Mouse (Mus musculus) hindbrain, embryonic 15.5 days (tissue): Measurements from ENCODE around the gene Atrnl1. TPM values are rescaled to one million over a fixed set of nuclear protein-coding genes. Genes with fewer than 3 reads are reported as not detected.
"Not testable (repeated sequence)": the region's sequence is repeated elsewhere in the genome, so short reads cannot be mapped to it uniquely, and the experiment has no call there.

Experiments used
- ATAC-seq: fragments of 200-750 bp; cut with Nextera tagmentation; 2 replicates; pipeline ENCODE4 v1.8.0; 2017; ENCODE audit warnings: low read depth, moderate number of reproducible peaks, moderate TSS enrichment; ENCODE audit not compliant: low FRiP score
- H3K27ac ChIP-seq: fragments of 300-500 bp; sonication (generic); replicated peaks from 2 replicates; pipeline ENCODE4 v1.5.1; 2015; ENCODE audit warnings: mild to moderate bottlenecking, inconsistent platforms
- H3K27me3 ChIP-seq: fragments of 300-500 bp; sonication (generic); 2 replicates; pipeline ENCODE4 v1.6.1; 2015; ENCODE audit warnings: control low read depth, inconsistent platforms
- H3K36me3 ChIP-seq: fragments of 300-500 bp; sonication (generic); 2 replicates; pipeline ENCODE4 v1.6.1; 2015; ENCODE audit warnings: control low read depth, inconsistent platforms
- H3K4me1 ChIP-seq: fragments of 300-500 bp; sonication (generic); replicated peaks from 2 replicates; pipeline ENCODE4 v1.6.1; 2015; ENCODE audit warnings: control low read depth, inconsistent platforms
- H3K4me2 ChIP-seq: fragments of 300-500 bp; sonication (generic); 2 replicates; pipeline ENCODE4 v1.6.1; 2015; ENCODE audit warnings: moderate library complexity, mild to moderate bottlenecking, inconsistent platforms
- H3K4me3 ChIP-seq: fragments of 300-500 bp; sonication (generic); 2 replicates; pipeline ENCODE4 v1.5.1; 2015; ENCODE audit warnings: mild to moderate bottlenecking, inconsistent platforms
- H3K9ac ChIP-seq: fragments of 300-500 bp; sonication (generic); 2 replicates; pipeline ENCODE4 v1.6.1; 2015; ENCODE audit warnings: inconsistent platforms
- H3K9me3 ChIP-seq: fragments of 300-500 bp; sonication (generic); 2 replicates; pipeline ENCODE4 v1.6.1; 2016; ENCODE audit warnings: control low read depth, inconsistent platforms
- WGBS: fragments of 180-500 bp; shearing (Covaris S2); methylation state at CpG from one replicate; pipeline ENCODE4 v1.1.7; 2015; 5-methylcytosine and 5-hydroxymethylcytosine counted together
- polyA plus RNA-seq: library from polyadenylated mRNA; unstranded; fragments of >200 nt; fragmentation: Nextera tagmentation; extraction: Ambion mirVana; gene quantifications from 2 replicates; pipeline ENCODE4 v1.2.1, GENCODE M21; 2015

The Atrnl1 gene
- polyA plus RNA-seq, 1 experiment from 2014 or later = 7.5 TPM

DNA sequence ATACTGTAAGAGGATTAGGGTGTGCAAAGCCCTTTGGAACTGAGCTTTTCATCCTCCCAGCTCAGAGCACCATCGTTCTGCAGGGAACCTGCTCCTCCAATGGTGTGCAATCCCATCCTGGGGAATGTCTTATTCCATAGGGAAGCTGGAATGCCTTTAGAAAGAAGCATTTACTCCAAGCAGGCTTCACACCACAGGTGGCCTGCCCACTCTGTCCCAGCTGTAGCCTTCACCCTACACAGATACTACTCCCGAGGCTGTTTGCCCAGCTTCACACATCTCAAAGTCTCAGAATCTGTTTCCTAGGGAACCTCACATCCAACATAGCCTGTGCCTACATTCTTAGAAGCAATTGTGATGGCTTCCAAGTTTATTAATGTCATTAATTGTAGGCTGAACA, 418.8 kb downstream of the Atrnl1 start:
- no peak for ATAC-seq
- Histone ChIP-seq H3K4me3 (no peak overlapping the region), H3K27me3 (no peaks in the 10 kb centered on the region), H3K9me3 (0 out of 2 replicates have a peak, but pooled peaks cover 3% of the 10 kb centered on the region), H3K27ac (no peak overlapping the region), H3K9ac (no peak overlapping the region), H3K4me2 (no peak overlapping the region), H3K36me3 (no peaks in the 10 kb centered on the region), H3K4me1 (no peaks in the 10 kb centered on the region)
- 61% methylated on average over 2 of the region's 2 CpGs for WGBS

DNA sequence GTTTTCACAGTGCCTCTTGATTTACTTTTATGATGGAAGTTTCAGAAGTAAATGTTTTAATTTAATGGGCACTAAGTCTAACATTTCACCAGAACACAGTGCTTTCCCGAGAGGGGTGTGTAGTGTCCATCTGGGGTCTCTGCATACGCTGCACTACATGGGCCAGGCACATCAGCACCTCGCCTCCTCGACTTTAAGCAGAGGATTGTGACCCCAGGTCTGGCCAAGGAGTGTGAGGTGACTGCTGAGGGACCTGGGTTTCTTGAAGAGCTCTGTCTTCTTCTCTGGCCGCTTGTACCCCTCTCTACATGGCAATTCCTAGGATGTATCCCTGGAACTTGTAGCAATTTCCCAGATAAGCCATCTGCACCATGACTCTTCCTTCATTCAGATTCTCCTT, 422.4 kb downstream of the Atrnl1 start:
- H3K27ac ChIP-seq = no peak overlapping the region
- no peaks in the 10 kb centered on the region for H3K4me1 ChIP-seq
- no peaks in the 10 kb centered on the region for H3K27me3 ChIP-seq
- WGBS = 95% methylated on average over 5 of the region's 5 CpGs
- ATAC-seq = no peak
- H3K4me3 ChIP-seq = no peak overlapping the region
- H3K4me2 ChIP-seq = no peak overlapping the region
- no peaks in the 10 kb centered on the region for H3K36me3 ChIP-seq
- H3K9ac ChIP-seq = no peak overlapping the region
- 0 out of 2 replicates have a peak, but pooled peaks cover 3% of the 10 kb centered on the region for H3K9me3 ChIP-seq

DNA sequence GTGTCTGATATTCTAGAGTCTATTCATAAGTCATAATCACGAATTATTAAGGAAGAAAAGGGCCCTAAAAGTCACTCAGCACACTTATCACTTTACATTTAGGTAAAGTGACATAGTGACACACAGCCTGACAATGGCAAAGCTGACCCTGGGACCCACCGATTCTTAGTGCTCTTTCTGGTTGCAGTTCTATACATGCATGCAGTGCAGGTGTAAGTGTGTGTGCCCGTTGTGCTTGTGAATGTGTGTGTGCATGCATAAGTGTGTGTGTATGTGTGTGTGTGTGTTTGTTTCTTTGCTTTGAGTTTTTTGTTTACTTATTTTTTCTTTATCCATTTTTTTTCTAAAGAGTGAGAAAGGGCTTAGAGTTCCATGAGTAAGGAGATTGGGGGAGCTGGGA, 425.3 kb downstream of the Atrnl1 start:
- Histone ChIP-seq H3K4me1 (no peaks in the 10 kb centered on the region), H3K27me3 (no peaks in the 10 kb centered on the region), H3K27ac (no peak overlapping the region), H3K36me3 (no peaks in the 10 kb centered on the region), H3K9ac (no peak overlapping the region), H3K9me3 (no peaks in the 10 kb centered on the region), H3K4me2 (no peak overlapping the region), H3K4me3 (no peak overlapping the region)
- ATAC-seq = no peak
- 87% methylated on average over 3 of the region's 3 CpGs for WGBS

DNA sequence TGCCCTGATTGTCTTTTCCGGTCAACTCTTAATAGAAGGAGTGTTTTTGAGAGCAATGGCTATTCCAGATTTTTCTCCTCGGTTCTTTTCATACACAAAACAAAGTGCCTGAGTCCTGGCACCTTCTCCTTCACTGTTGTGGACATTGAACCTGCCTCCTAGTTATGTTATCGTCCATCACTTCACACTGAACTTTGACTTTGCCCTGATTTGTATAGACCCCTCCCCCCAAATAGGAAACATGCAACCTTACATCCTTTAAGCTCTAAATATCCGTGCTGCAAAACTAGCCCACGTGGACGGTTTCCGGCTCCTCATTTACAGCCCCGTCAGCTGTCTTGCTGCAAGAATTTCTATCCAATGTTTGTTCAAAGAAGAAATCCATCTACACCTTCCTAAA, 432.3 kb downstream of the Atrnl1 start:
- 82% methylated on average over 8 of the region's 8 CpGs for WGBS
- no peaks in the 10 kb centered on the region for H3K36me3 ChIP-seq
- H3K27me3 ChIP-seq = no peaks in the 10 kb centered on the region
- no peak for ATAC-seq
- H3K4me2 ChIP-seq = no peak overlapping the region
- H3K9me3 ChIP-seq = no peaks in the 10 kb centered on the region
- H3K4me3 ChIP-seq = no peak overlapping the region
- H3K9ac ChIP-seq = no peak overlapping the region
- H3K27ac ChIP-seq = no peak overlapping the region
- no peaks in the 10 kb centered on the region for H3K4me1 ChIP-seq

DNA sequence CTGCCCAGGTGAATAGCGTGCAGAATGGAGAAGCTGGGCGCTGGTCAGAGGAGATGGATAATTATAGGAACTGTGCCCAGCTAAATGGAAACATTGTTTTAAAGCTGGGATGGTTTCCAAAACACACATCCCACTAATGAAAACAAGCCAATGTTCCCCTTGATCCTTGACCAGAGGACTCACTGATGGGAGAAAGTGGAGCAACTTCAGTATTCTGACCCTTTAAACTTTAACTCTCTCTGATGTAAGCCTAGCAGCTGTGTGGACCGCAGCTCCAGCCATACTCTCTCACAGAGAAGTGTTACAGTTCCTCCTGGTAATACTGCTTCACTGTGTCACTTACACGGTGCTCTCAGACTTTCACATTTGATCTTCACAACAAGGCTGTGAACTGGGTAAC, 432.7 kb downstream of the Atrnl1 start:
- Histone ChIP-seq H3K36me3 (no peaks in the 10 kb centered on the region), H3K27me3 (no peaks in the 10 kb centered on the region), H3K4me3 (no peak overlapping the region), H3K9ac (no peak overlapping the region), H3K4me2 (no peak overlapping the region), H3K9me3 (no peaks in the 10 kb centered on the region), H3K27ac (no peak overlapping the region), H3K4me1 (no peaks in the 10 kb centered on the region)
- ATAC-seq = no peak
- WGBS = 67% methylated on average over 4 of the region's 4 CpGs

DNA sequence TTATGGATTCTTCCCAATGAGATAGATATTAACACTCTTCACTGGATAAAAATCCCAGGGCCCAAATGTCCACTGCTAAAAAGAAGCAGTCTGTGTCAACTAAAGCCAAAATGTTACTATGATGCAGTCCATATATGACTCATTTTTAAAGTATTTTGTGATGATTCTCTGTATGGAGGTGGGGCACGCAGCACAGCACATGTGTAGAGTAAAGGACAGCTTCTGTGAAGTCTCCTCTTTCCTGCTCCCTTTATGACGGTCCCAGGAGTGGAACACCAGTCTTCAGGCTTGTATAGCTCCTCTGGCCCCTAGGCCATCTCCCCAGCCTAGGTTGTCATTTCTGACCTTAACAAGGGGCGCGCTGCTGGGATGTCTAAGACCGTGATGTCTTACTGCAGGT, 434.0 kb downstream of the Atrnl1 start:
- ATAC-seq = no peak
- Histone ChIP-seq H3K9ac (no peak overlapping the region), H3K4me2 (no peak overlapping the region), H3K27me3 (no peaks in the 10 kb centered on the region), H3K4me3 (no peak overlapping the region), H3K36me3 (no peaks in the 10 kb centered on the region), H3K4me1 (no peaks in the 10 kb centered on the region), H3K27ac (no peak overlapping the region), H3K9me3 (no peaks in the 10 kb centered on the region)
- 98% methylated on average over 5 of the region's 5 CpGs for WGBS

DNA sequence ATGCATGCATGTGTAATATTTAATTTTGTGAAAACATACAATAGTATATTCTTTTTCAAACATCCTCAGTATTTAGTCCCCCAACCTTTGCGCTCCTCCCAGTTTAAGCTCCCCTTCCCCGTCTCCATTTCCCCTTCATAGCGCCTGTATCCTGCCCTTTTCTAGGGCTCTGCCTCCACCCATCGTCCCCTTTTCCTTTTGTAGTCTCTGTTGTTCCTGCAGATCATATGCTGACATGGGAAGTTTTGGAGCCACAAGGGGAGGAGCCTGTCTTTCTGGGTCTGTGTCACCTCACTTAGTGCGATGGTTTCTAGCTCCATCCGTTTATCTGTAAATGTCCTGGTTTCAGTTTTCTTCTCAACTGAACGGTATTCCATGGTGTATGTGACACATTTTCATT, 435.8 kb downstream of the Atrnl1 start:
- H3K9me3 ChIP-seq = no peaks in the 10 kb centered on the region
- no peak for ATAC-seq
- no peaks in the 10 kb centered on the region for H3K27me3 ChIP-seq
- peaks cover 2% of the 10 kb centered on the region; the same call in 1 of the 2 replicates for H3K4me1 ChIP-seq
- no peak overlapping the region for H3K27ac ChIP-seq
- no peak overlapping the region for H3K4me2 ChIP-seq
- no peak overlapping the region for H3K9ac ChIP-seq
- H3K4me3 ChIP-seq = no peak overlapping the region
- H3K36me3 ChIP-seq = no peaks in the 10 kb centered on the region
- WGBS = 93% methylated on average over 7 of the region's 7 CpGs

DNA sequence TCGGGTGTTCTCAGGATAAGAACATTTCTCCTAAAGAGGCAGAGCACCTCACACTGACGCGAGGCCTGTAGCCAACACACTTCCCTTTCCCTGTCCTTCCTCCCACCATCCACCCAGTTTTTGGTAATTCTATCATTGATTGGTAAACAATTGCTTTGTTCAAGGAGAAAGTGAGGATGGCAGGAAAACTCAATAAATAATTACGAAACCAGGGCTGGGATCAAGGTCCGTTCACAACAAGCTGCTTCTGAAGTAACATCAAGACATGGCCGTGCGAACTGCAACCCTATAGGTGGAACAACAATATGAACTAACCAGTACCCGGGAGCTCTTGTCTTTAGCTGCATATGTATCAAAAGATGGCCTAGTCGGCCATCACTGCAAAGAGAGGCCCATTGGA, 439.6 kb downstream of the Atrnl1 start:
- WGBS = 94% methylated on average over 8 of the region's 9 CpGs
- H3K27me3 ChIP-seq, H3K4me2 ChIP-seq, H3K9ac ChIP-seq, H3K36me3 ChIP-seq, H3K9me3 ChIP-seq, ATAC-seq, H3K4me3 ChIP-seq, H3K27ac ChIP-seq: not testable (repeated sequence)
- H3K4me1 ChIP-seq = peaks cover 10% of the 10 kb centered on the region

DNA sequence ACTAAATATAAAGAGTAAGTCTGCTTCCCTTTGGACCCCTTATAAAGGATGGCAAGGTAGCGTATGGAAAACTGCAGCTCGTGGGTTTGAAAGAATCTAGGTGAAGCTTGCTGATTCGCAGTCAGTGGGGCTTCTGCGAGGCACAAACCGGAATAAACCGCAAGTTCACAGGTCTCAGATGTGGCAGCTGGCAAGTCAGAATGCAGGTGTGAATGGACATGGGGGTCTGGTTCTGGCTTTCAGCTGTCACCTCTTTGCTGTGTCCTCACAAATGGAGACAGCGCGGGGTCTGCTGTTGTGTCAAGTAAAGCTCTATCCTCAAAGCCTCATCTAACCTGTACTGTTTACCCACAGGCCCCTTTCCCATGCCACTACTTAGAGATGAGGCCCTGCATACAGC, 440.2 kb downstream of the Atrnl1 start:
- no peak overlapping the region for H3K4me2 ChIP-seq
- H3K27ac ChIP-seq = no peak overlapping the region
- peaks cover 10% of the 10 kb centered on the region for H3K4me1 ChIP-seq
- 92% methylated on average over 8 of the region's 8 CpGs for WGBS
- no peak for ATAC-seq
- no peak overlapping the region for H3K4me3 ChIP-seq
- no peaks in the 10 kb centered on the region for H3K27me3 ChIP-seq
- no peaks in the 10 kb centered on the region for H3K36me3 ChIP-seq
- H3K9ac ChIP-seq = no peak overlapping the region
- no peaks in the 10 kb centered on the region for H3K9me3 ChIP-seq

DNA sequence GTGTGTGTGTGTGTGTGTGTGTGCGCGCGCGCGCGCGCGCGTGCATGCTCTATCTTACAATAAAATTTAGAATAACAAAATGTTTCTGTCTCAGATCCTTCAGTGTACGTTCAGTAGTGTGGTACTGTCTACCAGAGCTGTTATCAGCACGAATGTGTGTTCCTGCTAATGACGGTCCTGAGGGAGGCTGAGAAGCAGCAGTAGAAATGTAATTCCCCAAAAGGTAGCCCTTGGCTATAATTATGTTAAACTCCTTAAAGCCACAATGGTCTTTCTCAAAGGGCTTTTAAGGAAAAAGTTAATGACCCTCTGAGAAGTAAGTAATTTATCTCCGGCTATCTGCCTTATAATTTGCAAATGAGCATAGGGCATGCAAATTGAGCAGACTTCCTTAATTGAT, 441.1 kb downstream of the Atrnl1 start:
- Histone ChIP-seq H3K4me2 (no peak overlapping the region), H3K4me3 (no peak overlapping the region), H3K9me3 (no peaks in the 10 kb centered on the region), H3K9ac (no peak overlapping the region), H3K27me3 (no peaks in the 10 kb centered on the region), H3K4me1 (peaks cover 10% of the 10 kb centered on the region), H3K27ac (no peak overlapping the region), H3K36me3 (no peaks in the 10 kb centered on the region)
- 75% methylated on average over 13 of the region's 13 CpGs for WGBS
- ATAC-seq = no peak

DNA sequence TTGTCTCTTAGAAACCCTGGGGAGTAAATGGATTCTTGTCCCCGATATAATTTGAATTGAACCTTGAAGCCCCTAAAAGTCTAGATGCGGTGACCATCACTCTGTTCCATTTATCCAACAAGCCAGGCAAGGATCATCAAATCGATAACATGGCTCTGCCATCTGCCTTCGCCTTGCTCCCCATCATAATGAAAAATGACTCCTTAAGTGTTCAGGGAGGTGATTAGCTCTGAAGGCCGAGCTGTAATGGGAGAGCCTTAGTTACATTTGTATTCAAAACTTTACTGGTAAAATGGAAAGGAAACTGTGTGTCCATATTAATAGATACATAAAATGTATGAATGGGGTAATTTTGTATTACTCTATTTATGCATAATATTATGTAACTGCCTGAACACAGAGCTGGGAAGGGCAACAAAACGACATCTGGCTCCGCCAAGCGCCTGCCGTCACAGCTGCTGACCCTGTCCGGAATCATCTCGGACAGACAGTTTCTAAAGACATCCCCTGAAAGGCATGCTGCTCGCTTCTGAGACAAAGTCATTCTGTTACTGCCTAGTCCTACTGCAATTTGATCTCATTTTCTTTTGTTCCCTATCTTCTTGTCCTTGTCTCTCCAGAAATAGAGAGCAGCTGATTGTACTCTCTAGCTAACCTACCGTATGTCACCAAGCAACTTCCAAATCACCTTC, 441.8 kb downstream of the Atrnl1 start:
- no peak for ATAC-seq
- H3K36me3 ChIP-seq = no peaks in the 10 kb centered on the region
- H3K4me2 ChIP-seq = no peak overlapping the region
- H3K9ac ChIP-seq = no peak overlapping the region
- no peaks in the 10 kb centered on the region for H3K27me3 ChIP-seq
- H3K27ac ChIP-seq = no peak overlapping the region
- no peaks in the 10 kb centered on the region for H3K9me3 ChIP-seq
- no peak overlapping the region for H3K4me3 ChIP-seq
- WGBS = 40% methylated on average over 13 of the region's 13 CpGs
- peaks cover 10% of the 10 kb centered on the region for H3K4me1 ChIP-seq

DNA sequence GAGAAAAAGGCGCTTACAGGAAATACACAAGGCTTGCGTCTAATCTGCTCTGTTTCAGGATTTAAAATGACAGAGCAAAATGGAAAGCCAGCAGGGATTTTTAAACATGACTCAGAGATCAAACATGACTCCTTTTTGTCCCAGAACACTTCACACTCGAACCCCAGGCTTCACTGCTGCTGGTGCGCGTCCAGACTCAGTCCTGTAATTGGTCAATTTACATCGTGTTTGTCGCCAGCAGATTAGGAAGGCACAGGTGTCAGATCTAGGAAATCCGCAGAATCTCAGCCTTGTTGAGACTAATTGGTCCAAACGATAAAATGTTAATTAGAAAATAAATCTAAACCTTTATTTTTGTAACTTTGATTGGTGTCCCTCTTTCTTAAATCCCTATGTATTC, 448.9 kb downstream of the Atrnl1 start:
- ATAC-seq = no peak
- peaks cover 36% of the 10 kb centered on the region for H3K4me1 ChIP-seq
- H3K27me3 ChIP-seq = no peaks in the 10 kb centered on the region
- 38% methylated on average over 9 of the region's 9 CpGs for WGBS
- H3K36me3 ChIP-seq = no peaks in the 10 kb centered on the region
- H3K9me3 ChIP-seq = no peaks in the 10 kb centered on the region
- H3K9ac ChIP-seq = no peak overlapping the region
- no peak overlapping the region for H3K27ac ChIP-seq
- no peak overlapping the region for H3K4me2 ChIP-seq
- H3K4me3 ChIP-seq = no peak overlapping the region
